Mouse (Mus musculus) lung, postnatal 14 days (tissue): ENCODE measurements at regions not wholly inside any gene's neighbourhood (a gene's known extent, or its start where the extent isn't known, plus 50 kb on each side); places are given as distances from the start of the nearest gene placed in this dataset.

Experiments used
- DNase-seq: peaks from one replicate; pipeline ENCODE4 v3.0.0; 2021

DNA sequence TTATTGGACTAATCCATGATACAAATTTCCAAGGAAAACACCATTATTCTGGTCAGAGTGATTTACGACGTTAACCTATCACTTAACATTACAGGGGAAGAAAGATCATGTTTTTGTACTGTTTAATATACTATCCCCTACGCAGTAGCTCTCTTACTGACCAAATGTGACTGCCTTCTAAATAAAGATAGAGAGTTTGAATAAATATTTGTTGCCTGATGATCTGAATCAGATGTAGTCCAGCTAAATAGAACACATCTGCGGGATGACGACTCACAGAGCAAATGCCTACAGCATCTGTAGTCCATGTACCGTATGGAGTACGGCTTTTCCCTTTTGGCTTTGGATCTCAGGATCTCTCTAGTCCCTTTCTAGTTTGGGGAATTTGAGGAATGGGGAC, 171.9 kb upstream of the Tenm3 start:
- no peak for DNase-seq

DNA sequence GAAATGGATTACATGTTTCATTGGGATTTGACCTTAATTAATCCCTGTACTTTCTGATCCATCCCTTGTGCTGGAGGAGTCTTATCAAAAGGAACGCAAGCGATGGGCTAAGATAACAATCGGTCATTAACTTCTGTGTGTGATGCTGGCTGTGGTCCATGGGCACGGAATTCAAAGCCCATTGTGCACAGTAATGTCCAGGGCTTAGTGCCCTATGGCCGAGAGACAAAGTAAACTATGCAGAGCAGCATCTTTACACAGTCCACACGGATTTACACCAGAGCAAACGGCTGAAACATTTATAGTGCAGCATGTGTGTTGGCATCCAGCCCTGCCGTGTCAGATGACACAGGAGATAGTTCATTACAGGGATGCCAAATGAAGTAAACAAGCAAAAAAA, 171.4 kb upstream of the Tenm3 start:
- DNase-seq = peak; percentile 16

DNA sequence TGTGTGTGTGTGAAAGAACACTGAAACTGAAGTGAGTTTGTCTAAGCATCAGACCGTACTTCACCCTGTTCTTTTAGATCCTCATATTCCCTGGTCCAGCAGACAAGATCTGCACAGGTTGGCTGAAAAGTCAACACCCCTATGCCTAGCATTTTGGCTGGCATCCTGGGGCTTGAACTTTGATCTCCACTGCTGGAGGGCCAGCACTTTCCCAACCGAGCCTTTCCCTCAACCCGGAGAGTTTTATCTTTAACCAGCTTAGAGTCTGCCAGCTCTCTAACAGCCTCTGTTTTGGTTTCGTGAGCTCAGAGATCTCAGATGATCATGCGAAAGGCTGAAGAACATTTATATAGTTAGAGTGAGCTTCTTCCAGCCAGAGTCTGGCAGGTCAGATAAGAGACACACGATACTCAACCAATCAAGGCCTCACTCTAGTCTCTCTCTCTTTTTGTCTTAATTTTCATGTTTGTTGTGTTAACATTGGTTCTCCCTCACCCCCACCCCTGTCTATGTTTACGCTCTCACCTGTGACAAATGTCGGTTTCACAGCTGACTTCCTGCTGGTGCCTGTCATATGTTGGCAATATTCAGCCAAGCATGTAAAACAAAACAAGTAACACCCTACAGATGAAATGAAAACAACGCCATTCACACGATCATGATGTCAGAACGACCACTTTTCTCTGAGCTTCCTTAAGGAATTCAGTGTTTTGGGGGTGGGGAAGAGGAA, 162.7 kb upstream of the Tenm3 start:
- DNase-seq = no peak

DNA sequence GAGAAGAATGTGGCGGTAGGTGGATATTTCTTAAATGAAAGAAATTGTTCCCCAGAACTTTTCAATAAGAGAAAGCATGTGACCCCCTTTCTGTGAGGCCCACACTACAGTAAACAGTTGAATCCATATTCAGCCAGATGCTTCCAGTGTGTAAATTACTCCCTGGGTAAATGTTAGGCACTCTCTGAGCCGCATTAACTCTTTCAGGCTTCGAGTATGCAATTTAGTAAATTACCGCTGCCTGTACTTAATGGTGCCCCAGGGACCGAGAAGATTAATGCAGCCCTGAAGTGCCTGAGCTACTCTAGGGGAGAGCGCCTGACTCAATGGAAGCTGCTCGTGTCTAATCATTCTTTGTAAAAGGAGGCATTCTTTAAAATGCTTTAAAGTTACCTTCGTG, 137.9 kb upstream of the Tenm3 start:
- DNase-seq = no peak

DNA sequence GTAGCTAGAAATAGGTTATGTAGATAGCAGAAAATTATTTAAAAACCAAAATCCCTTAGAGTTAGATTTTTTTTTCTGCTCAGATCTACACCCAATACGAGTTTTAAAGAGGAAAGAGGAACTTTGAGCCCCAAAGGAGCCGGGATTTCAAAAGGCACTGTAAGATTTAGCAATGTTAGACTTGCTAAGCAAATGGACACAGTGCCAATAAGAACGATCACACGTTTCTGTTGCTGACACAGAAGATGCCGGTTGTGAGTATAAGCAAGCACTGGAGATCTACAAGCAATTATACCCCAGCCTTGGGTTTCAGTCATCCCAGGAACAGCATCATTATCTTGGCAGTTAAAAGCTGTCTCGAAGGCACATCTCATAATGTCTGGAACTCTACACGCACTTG, 137.0 kb upstream of the Tenm3 start:
- DNase-seq = no peak

DNA sequence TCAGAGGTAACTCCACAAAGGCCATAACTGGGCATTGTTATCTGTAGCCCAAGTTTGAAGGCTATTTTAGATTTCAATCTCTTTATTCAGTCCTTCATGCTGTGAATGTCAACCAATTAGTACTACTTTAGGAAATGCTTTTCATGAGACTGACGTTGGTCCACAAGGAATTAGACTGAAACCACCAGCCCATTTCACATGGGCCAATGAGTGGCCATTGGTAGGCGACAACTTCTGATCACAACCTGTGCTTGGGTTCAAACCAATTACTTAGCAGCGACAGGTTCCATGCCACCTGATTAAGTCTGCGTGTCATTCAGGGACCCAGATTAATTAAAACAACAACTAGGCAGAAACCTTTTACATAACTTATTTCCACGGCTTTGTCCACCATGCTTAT, 126.9 kb upstream of the Tenm3 start:
- no peak for DNase-seq

DNA sequence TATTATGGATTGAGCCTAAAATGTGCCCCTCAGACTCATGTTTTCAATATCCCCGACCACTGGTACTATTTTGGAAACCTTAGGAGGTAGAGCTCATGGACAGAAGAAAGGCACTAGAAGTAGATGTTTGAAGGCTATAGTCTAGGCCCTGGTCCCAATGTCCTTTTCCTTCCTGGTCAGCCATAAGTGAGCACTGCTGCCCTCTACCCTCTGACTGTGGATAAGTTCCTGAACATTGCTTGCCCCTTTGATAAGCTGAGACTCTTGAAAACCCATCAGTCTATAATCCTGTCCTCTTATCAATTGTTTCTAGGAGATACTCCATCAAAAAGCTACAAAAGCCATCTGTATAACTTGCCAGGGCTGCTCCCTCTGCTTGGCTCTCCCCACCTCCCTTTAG, 121.2 kb upstream of the Tenm3 start:
- DNase-seq = no peak

DNA sequence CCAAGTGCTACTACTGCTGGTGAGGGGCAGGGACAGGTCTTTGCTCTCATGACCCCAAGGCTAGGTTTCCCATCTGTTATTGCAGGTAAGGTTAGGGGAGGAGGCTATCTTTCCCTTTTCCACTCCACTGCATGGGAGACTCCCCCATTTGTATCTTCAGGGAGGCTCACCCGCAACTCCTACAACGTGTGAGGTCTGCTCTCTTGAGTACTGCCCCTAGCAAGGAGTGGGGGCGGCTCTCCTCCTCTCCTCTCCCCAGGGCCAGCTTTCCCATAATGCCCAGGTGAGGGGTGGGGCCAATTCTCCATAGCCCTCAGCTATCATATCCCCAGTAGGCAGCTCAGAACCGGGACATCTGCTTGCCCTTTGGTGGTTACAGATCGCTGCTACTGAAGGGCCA, 113.9 kb upstream of the Tenm3 start:
- DNase-seq = no peak

DNA sequence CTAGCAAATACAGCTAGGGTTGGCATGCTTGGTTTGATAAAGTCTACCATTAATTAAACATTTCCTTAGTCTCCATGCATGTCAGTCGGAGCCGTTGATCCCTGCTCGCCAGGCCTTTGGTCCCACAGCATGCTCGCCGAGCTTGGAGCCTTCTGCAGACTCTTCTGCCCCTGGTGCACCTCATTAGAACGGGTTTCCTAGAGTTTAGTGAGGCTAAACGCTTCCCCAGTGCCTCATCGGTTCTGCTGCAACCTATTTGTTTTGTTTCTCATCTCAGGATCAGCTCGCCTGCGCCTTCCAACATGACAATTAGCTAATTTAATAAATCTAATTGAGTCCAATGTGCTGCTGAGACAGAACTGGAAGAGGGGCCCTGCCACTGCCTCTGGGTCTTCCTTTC, 107.7 kb upstream of the Tenm3 start:
- DNase-seq = no peak

DNA sequence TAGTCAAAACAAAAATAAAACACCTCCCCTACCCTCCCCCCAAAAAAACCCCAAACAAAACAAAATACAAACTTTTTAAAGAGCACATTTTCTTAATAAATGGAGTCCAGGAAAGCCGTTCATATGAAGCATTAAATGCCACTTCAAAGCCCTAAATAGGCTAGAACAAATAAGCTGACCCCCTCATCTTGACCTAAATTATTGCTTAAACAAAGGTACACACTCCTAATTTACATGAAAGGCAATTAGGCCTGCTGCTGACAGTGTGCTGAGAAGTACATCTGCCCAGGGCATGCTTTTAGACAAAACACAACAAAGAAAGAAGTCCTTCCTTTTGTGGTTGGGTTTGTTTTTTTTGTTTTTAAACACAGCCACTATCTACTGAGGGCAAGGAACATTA, 100.4 kb upstream of the Tenm3 start:
- no peak for DNase-seq

DNA sequence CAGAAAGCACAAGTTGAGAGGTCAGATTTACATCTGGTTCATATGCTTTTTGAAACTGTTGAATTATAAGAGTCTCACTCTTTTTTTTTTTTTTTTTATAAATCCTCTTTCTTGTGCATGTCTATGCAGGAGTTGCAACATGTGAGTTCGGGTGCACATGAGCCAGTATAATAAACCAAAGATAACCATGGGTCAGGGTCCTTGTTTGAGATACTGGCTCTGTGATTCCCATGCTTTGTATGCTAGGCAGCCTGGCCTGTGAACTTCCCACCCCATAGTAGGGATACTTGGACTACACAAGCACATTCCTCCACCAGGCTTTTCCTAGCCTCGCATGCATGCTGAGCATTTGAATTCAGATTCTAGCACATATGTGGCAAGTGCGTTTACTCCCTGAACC, 93.4 kb upstream of the Tenm3 start:
- DNase-seq = no peak

DNA sequence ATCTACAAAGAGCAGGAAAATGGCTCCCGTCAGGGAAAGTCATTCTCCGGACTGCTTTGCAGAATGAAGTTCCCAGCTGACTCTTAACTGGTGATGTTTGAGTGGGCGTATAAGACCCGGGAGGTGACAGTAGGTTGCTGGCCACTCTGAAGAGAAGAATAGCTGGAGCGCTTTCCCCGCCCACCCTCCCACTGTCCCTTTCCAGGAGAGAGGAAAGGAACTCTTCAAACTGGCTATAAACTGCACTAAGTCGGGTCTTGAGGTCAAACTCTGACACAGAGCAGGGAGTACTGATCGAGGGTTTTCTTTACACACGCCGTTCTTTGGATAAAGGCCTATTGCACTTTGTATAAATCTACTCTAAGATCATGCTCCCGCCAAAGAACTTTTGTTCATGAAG, 83.4 kb upstream of the Tenm3 start:
- no peak for DNase-seq

DNA sequence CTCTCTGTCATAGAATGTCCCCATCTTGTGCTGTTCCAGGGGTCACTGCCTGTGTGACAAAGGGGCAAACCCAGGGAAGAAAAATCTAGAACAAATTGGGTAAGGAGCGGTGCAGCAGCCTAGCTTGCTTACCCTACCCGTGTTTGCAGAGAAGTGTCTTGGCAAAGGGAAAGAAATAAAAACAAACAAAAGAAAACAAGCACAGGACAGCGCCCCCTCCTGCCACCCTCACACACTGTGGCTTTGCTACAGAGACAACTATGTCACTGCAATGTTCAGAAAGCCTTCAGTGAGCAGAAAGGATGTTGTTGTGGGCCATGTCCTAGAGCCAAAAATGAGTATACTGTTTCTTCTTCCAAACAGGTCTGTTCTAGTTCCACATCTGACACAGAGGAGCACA, 71.5 kb upstream of the Tenm3 start:
- DNase-seq = no peak

DNA sequence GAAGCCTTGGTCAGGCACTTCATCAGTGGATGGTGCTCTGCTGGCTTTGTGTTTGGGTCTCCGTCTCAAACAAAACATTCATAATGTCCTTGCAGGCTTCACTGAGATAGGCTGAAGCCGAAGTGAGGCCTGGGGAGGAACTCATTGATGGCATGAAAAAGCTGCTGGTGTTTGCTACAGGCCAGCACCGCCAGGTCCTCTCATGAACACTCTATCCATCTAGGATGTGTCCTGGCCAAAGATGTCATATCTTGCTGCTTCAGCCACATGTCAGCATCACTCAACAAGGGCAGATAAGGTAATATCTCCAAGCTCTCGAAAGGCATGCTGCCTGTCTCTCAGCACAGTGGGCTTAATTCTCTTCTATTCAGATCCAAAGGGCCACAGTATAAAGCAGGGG, 69.1 kb upstream of the Tenm3 start:
- DNase-seq = no peak

DNA sequence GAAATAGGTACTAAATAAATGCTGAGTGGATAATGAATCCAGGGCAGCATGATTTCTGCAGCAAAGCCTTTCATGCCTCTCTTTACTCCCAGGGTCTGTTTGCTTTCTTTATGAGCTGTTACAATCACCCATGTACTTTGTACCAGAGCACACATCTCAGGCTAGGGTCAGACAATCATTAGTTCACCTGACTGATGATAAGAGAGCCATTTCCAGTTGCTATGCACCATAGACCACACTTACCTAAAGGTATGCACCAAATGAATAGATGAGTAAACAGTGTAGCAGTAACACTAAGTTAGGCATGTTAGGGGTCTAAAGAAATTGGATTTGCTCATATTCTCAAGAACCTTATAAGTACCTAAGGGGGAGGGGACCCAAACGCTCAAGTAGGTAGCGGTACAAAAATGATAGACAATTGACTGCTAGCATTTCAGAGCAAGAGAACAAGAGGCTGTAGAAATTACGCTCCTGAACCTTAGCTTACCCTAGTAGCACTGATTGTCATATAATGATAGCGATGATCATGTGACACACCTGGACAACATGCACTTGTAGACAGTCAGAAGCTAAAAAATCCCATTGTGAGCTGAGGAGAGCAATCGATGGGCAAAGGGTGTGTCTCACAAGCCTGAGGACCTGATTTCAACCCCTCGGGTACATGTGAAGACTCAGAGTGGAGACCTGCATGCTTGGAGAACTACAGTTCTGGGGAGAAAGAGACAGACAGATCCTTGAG, 58.1 kb upstream of the Tenm3 start:
- DNase-seq = no peak

DNA sequence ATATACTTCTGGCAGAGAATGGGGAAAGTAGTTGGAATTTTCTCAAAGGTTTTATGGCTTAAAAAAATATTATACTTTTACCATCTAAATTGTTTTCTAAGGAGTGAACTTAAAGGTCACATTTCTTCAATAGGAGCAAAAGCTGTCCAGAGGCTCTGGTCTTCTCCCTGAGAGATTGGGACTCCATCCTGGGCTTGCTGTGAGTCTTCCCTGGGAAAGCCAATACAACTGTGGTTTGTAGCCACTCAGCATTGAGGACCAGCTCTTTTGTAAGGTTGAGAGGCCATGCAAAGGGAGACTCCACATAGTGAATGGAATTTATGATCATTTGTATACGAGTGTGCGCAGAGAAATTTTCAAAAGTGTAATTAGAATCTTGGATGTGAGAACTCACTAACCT, 52.9 kb upstream of the Tenm3 start:
- DNase-seq = no peak

DNA sequence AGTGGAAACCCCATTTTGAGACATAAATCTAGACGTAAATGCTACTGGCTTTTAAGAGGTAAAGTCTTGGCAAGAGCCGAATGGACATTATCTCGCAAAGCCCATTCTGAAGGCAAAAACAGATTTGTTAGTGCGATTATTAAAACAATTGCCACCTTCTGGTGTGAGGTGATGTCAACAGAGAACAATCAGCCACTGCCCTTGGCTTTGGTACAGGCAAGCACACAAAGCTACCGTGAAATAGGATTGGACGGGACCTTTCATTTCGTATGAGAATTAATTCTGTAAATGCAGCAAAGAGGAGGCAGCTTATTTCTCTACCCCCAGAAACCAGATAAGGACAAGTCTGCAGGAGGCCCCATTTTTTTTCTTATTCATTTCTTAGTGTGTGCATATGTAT, 52.5 kb upstream of the Tenm3 start:
- DNase-seq = no peak

DNA sequence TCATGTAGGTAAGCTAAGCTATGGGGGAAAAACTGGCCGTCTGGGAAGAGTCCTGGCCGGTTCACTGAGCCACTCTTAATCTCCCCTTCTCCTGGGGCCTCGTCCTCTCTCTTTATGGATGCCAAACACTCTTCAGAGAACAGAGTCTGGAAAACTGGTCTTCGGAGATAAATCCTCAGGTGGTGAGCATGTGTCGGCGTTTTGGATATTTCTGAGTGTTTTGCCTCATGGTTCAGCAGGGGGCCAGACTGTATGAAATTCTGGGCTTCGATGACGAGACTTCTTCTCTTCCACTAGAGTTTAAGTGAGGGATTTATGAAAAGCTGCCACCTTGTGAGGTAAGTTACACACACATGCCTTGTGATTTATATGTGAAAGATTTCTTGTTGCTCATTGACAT, 51.8 kb upstream of the Tenm3 start:
- no peak for DNase-seq
